Mouse (Mus musculus): ENCODE results near the gene Ifrd2.

DNA sequence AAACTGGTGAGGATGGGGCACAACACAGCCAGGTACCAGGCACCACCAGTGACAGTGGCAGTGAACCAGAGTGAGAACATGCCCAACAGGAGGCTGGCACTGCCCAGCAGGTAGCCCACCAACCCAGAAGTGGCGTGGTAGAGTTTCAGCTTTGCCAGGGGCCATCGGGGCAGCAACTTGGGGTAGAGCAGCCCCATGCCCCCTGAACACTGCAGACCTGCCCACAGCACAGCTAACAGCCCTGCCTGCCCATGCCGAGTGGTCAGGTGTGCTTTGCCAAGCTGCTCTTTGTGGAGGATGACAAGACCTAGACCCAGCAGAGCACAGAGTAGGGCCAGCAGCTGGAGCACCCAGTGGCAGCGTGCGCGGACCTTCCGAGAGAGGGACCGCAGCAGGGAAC is 47.5 kb upstream of the Ifrd2 start:
- TF ChIP-seq CTCF (IDR thresholded peaks at IDR 0.05; ENCODE audit: low read depth, low read length) = no peak
- no peak for TF ChIP-seq POLR2AphosphoS5 (IDR thresholded peaks at IDR 0.05; ENCODE audit: insufficient replicate concordance, low read depth, low read length)
- no peak for TF ChIP-seq TAL1 (conservative IDR thresholded peaks at IDR 0.05; ENCODE audit: low read depth, low read length)
- no peak for TF ChIP-seq GATA1 (IDR thresholded peaks at IDR 0.05; ENCODE audit: borderline replicate concordance, low read length)
- no peak for TF ChIP-seq GATA2 (IDR thresholded peaks at IDR 0.05; ENCODE audit: borderline replicate concordance, low read depth, low read length)

Measured in G1E (cell line).